Mouse (Mus musculus) heart, postnatal 0 days (tissue): Measurements from ENCODE around the gene Plekhg2.

Source experiments
- CTCF ChIP-seq: IDR thresholded peaks from 2 replicates; pipeline ENCODE4 v1.5.1; 2016; ENCODE audit warnings: antibody characterized with exemption, control low read depth, low read depth
- EP300 ChIP-seq: IDR thresholded peaks from 2 replicates; pipeline ENCODE4 v1.6.1; 2016; ENCODE audit warnings: antibody characterized with exemption, low read depth

DNA sequence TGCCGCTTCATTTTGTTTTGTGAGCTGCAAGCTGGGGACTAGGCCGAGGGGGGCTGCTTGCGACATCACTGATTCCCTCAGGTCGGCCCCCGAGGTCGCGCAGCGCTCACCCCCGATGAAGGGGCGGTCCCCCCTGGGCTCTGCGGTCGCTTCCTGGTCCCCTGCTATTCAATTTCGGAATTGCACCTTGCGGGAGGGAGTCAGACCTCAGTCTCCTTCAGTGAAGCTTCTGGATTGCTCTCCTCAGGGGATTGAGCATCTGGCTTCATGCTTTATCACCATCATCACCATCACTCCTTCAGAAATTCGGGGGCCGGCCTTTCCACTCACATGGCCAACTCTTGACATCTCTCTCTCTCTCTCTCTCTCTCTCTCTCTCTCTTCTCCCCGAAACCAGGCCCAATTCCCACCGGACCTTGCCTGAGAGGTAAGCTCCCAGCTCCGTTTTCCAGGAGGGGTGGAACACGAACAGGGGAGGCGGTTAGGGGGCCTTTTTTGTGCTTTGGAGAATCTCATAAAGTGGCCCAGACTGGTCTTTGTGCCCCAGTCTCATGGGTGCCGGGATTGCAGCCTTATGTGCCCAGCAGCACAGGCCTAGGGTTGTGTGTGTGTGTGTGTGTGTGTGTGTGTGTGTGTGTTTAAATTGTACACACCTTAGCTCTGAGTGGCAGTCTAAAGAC lies 21.0 kb upstream of the Plekhg2 start:
- TF ChIP-seq CTCF: no peak
- TF ChIP-seq EP300: no peak
